Mouse (Mus musculus) erythroid progenitor cell, adult 5-6 weeks (primary cell): ENCODE measurements around the gene Fosl1. TPM values are rescaled to one million over a fixed set of nuclear protein-coding genes. Genes with fewer than 3 reads are reported as not detected.

Source experiments
- ATAC-seq: replicated peaks from 2 replicates; pipeline ENCODE4 v1.8.0; 2016; ENCODE audit warnings: moderate number of reproducible peaks, mild to moderate bottlenecking, moderate TSS enrichment, inconsistent platforms; ENCODE audit not compliant: poor library complexity, low FRiP score, severe bottlenecking
- total RNA-seq, 2 experiments: library from RNA; stranded (forward) in 1 of 2; stranded (reverse) in 1 of 2; fragments of 150-400 nt in 1 of 2; fragments of 186-747, 209-891 nt in 1 of 2; gene quantifications; 2 replicates each; pipeline versions ENCODE4 v1.2.3 to v1.2.4; 2015 to 2017; ENCODE audit warnings: low replicate concordance in 2 of 2

Gene Fosl1
- total RNA-seq, 2 experiments from 2014 or later, result not detected

- no peak for ATAC-seq
These were observed 7.7 kb downstream of the Fosl1 start for GRCm38 (mm10) chr19:5455037-5455436.

- ATAC-seq, result no peak
These were observed 8.2 kb downstream of the Fosl1 start for GRCm38 (mm10) chr19:5455568-5455967.

- no peak for ATAC-seq
These were observed 9.0 kb downstream of the Fosl1 start for GRCm38 (mm10) chr19:5456241-5456921.

- peak; percentile 91 for ATAC-seq
These were observed 9.8 kb downstream of the Fosl1 start for GRCm38 (mm10) chr19:5456922-5457745.

GRCm38 (mm10) chr19:5457746-5458442, 10.5 kb downstream of the Fosl1 start, which contains the start of gene Ccdc85b:
Gene Ccdc85b, minus strand, starts transcription at chr19:5457894.
- no peak for ATAC-seq

GRCm38 (mm10) chr19:5459019-5459418, 11.7 kb downstream of the Fosl1 start:
- ATAC-seq, result no peak

- ATAC-seq, result no peak
These were observed 12.5 kb downstream of the Fosl1 start for GRCm38 (mm10) chr19:5459896-5460295.

- peak; percentile 78 for ATAC-seq
These were observed 13.1 kb downstream of the Fosl1 start, which contains the start of gene Fibp for GRCm38 (mm10) chr19:5460465-5460911. Gene Fibp, plus strand, starts transcription at chr19:5460615.

- no peak for ATAC-seq
These were observed 14.1 kb downstream of the Fosl1 start for GRCm38 (mm10) chr19:5461411-5461810.

GRCm38 (mm10) chr19:5463212-5463611, 15.9 kb downstream of the Fosl1 start:
- ATAC-seq, result no peak

- no peak for ATAC-seq
These were observed 16.6 kb downstream of the Fosl1 start for GRCm38 (mm10) chr19:5463791-5464562.

- ATAC-seq, result no peak
These were observed 17.7 kb downstream of the Fosl1 start for GRCm38 (mm10) chr19:5465037-5465436.

GRCm38 (mm10) chr19:5466916-5467500, 19.7 kb downstream of the Fosl1 start:
- ATAC-seq, result no peak

- ATAC-seq, result no peak
These were observed 21.0 kb downstream of the Fosl1 start, which contains the start of gene Ctsw for GRCm38 (mm10) chr19:5468374-5468773. Gene Ctsw, minus strand, starts transcription at chr19:5468507.

- ATAC-seq, result no peak
These were observed 24.5 kb downstream of the Fosl1 start for GRCm38 (mm10) chr19:5471846-5472245.

GRCm38 (mm10) chr19:5472857-5473256, 25.5 kb downstream of the Fosl1 start:
- ATAC-seq, result no peak

- no peak for ATAC-seq
These were observed 26.4 kb downstream of the Fosl1 start, which contains the start of gene Efemp2 for GRCm38 (mm10) chr19:5473720-5474119. Gene Efemp2, plus strand, starts transcription at chr19:5473954.

- no peak for ATAC-seq
These were observed 27.1 kb downstream of the Fosl1 start for GRCm38 (mm10) chr19:5474281-5475068.
